Mouse (Mus musculus) splenic B cell, adult 2 months (primary cell): ENCODE measurements around the gene Gipr.
"Not testable (repeated sequence)": the region's sequence is repeated elsewhere in the genome, so short reads cannot be mapped to it uniquely, and the experiment has no call there.

ENCODE experiments used
- DNase-seq: peaks from one replicate; pipeline ENCODE4 v3.0.0-alpha.2; 2011; ENCODE audit warnings: low read depth, low spot score
- H3K27me3 ChIP-seq: 2 replicates; pipeline ENCODE4 v1.6.1; 2012; ENCODE audit warnings: mild to moderate bottlenecking, low read length, moderate library complexity, mixed read lengths; ENCODE audit not compliant: control insufficient read depth, poor library complexity, insufficient read depth, severe bottlenecking
- H3K36me3 ChIP-seq: 2 replicates; pipeline ENCODE4 v1.6.1; 2012; ENCODE audit warnings: mild to moderate bottlenecking, low read length, moderate library complexity, mixed read lengths; ENCODE audit not compliant: control insufficient read depth, poor library complexity, insufficient read depth, severe bottlenecking

The Gipr gene

DNA sequence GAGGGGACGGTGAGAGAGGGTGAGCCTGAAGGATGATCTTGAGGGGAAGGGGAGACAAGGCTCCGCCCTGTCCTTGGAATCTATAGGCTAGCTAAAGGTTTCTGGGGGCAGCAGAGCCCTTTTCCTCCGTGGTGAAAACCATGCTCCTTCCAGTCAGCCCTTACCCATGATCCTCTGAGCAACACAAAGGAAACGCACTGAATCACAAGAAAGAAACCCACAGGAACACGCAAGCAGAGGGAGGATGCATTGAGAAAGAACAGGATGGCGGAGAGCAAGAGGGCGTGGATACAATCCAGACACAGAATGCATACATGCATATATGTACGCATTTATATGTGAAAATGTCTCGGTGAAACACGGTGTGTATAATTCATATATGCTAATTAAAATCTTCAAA lies 3.6 kb upstream of the Gipr start:
- H3K27me3 ChIP-seq: no peaks in the 10 kb centered on the region; the same call in 1 of the 2 replicates
- DNase-seq: no peak
- no peaks in the 10 kb centered on the region for H3K36me3 ChIP-seq

DNA sequence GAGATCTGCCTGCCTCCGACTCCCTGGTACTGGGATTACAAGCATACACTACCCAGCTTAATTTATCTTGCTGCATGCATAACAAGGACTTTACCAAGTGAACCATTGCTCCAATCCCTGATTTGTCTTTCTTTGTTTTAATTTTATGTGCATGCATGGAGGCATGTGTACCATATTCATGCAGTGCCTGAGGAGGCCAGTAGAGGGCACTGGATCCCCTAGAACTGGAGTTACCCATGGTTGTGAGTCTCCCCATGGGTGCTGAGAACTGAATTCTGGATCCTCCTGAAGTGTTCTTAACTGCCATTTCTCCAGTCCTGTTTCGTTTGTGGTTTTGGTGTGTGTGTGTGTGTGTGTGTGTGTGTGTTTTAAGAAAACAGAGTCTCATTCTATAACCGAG lies 1.1 kb upstream of the Gipr start:
- Histone ChIP-seq H3K36me3 (no peaks in the 10 kb centered on the region), H3K27me3 (no peaks in the 10 kb centered on the region; the same call in none of the 2 replicates)
- no peak for DNase-seq

DNA sequence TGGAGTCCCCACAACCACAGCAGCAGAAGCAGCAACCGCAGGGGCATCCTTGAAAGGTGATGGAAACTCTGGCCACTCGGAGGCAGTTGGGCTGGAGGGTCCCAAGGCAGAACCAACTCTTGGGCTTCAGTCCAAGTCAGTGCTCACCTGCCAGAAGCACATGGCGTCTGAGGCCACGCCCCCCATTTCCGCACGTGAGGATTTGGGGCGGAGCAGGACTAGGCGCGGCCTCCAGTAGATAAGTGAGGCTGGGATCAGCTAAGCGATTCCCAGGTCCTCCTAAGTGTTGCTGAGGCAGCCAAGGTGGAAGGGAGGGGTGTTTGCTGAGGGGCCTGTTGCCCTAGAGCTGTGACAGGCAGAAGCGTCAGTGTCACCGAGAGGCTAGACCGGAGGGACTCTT lies 949 bp downstream of the Gipr start:
- Histone ChIP-seq H3K27me3 (no peaks in the 10 kb centered on the region; the same call in 1 of the 2 replicates), H3K36me3 (no peaks in the 10 kb centered on the region)
- DNase-seq: peak; percentile 64

DNA sequence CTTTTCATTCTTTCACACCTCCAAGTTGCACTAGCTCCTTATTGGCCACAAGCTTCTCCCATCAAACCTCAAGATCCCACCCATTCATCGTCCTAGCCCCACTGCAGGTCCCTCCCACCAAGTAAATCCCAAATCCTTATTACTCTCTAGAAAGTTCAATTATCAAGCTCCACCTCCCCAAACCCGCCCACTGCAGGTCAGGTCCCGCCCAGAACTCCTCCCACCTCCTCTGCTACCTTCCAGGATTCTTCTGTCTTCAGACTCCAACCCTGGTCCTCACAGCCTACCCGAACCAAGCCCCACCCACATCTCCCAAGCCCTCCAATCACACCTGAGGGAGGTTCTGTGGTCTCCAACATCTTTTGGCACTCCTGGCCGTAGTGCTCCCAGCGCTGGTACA lies 1.7 kb downstream of the Gipr start:
- no peak for DNase-seq
- H3K27me3 ChIP-seq: no peaks in the 10 kb centered on the region; the same call in 1 of the 2 replicates
- no peaks in the 10 kb centered on the region for H3K36me3 ChIP-seq

DNA sequence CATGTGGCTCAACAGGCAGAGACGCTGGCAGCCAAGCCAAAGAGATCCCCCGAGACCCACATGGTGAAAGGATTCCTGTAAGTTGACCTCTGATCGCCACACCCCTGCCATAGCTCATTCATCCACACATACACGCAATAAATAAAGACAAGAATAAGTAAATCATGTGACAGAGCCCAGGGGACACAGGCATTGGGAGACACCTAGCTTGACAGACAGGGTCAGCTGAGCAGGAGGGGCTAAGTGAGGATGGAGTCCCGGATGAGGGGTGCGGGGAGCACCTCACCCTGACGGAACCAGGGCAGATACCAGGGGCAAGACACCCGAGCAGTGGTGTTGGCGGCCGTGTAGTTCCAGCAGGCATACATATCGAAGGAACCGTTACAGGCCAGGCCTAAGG lies 2.2 kb downstream of the Gipr start:
- no peaks in the 10 kb centered on the region; the same call in 1 of the 2 replicates for H3K27me3 ChIP-seq
- no peak for DNase-seq
- H3K36me3 ChIP-seq: no peaks in the 10 kb centered on the region

DNA sequence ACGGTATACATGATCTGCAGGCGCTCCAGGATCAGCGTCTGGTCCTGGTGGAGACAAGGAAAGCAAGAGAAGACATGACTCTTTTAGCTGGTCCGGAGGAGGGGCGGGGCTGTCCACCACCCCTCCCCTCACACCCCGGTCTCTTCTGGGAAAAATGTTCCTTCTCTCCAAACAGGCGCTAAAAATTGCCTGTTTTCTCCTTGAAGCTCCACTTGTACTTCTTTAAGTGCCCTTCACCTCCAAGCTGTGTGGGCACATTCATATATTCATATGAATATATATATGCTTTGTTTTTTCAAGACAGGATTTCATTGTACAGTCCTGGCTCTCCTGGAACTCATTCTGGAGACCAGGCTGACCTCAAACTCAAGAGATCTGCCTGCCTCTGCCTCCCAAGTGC lies 3.0 kb downstream of the Gipr start:
- no peaks in the 10 kb centered on the region; the same call in 1 of the 2 replicates for H3K27me3 ChIP-seq
- DNase-seq: no peak
- no peaks in the 10 kb centered on the region for H3K36me3 ChIP-seq

DNA sequence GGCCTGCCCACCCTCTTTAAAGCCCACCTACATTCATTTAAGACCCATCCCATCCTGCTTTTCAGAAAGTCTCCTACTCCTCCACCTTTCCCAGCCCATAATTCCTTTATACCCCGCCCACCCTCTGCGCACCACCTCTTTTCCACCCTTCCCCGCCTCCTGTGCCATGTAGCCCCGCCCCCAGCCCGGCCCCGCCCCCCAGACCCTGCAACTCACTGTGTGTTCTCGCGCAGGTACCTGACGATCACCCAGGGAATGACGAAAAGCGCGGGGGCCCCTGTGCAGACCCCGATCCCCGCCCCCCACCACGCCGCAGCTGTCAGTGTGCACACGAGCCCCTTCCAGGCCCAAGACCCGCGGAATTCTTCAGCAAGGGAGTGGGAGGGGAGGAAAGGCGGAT lies 5.8 kb downstream of the Gipr start:
- Histone ChIP-seq H3K36me3 (no peaks in the 10 kb centered on the region; the same call in 1 of the 2 replicates), H3K27me3 (no peaks in the 10 kb centered on the region; the same call in 1 of the 2 replicates)
- DNase-seq: no peak

DNA sequence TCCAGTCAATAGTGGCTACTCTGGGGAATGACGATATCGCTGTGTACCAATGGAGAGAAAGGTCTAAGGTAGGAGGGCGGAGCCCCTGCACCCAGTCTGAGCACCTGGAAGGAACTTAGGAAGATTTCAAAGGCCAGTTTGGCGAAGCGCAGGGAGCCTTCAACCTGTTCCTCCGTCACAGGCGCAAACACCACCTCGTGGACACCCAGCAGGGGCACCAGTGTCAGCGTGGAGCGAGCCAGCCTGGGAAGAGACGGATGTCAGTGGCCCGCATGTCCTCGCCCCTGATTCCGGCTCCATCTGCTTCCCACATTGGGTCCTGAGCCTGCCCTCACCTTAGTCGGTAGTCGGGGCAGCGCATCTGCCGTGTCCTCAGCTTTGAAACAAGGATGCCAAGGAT lies 6.5 kb downstream of the Gipr start:
- Histone ChIP-seq H3K36me3 (no peaks in the 10 kb centered on the region; the same call in 1 of the 2 replicates), H3K27me3 (no peaks in the 10 kb centered on the region; the same call in 1 of the 2 replicates)
- no peak for DNase-seq

DNA sequence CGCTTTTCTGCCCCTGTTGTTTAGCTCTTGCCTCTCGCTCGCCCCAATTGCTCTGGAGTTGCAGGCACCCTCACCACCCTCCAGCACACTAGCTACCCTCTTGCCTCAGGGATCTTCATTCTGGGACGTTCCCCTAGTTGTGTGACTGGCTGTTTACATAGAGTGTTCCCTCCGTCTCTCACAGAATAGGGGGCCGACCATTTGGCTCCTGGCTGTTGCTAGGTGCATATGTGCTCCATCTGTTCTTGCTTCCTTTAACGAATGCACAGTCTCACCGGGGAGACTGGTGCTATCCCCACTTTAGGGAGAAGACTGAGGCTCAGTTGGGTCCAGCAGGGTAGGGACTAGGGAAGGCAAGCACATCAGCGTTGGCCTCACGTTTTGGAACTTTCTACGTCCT lies 7.3 kb downstream of the Gipr start:
- Histone ChIP-seq H3K36me3 (no peaks in the 10 kb centered on the region; the same call in 1 of the 2 replicates), H3K27me3 (no peaks in the 10 kb centered on the region)
- DNase-seq: no peak

DNA sequence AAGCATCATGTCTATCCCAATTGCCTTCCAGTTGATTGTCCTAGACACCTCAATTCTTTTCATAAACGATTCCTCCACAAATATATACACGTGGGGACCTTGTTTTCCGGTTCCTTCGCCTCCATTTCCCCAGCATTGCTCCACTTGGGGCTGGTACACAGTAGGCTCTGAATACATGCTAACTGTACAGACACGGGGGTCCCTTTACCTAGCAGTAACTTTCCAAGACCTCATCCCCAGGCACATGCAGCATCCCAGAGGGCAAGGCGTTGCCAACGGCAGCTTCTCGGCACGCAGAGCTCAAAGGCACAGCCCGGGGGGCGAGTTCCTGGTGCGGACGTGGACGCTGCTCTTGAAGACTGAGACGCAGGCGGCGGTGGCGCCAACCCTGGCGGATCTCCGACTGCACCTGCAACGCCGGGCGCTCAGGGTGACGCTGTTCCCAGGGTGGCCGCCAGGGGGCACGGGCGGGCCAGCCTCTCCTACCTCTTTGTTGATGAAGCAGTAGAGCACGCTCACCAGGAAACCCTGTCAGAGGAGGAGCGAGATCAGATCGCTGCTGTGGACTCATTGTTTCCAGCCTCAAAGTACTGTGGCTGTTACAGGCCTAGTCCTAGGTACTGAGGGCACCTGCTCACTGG lies 8.6 kb downstream of the Gipr start:
- Histone ChIP-seq H3K36me3 (no peaks in the 10 kb centered on the region; the same call in 1 of the 2 replicates), H3K27me3 (no peaks in the 10 kb centered on the region)
- peak; percentile 91 for DNase-seq

DNA sequence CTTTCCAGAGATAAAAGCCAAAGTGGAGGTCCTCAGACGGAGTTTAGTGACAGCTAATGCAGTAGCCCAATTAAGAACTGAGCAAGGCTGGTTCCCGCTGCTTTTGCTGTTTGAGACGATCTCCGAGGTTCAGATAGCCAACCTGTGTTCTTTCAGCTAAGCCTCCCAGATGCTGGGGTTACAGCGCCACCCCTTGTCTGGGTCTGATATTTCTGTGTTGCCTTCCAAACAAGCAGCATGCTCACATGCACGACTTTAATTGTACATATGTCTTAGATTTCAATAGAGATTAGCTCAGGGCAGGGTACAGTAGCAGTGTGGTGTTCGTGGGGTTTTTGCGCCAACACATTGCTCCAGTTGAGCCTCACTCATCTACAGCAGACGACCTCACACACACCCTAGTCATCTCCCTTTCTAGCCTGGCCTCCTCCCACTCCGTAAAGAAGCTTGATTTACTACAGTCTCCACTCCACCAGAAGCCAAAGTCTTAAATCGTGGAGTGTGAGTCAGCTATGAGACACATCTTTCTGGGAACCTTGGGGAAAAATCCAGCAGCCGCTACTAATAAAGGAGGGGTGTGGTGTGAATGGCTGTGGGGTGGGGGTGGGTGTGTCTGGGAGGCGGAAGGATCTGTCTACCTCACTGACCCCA lies 10.0 kb downstream of the Gipr start:
- Histone ChIP-seq H3K27me3 (no peaks in the 10 kb centered on the region), H3K36me3 (no peaks in the 10 kb centered on the region; the same call in 1 of the 2 replicates)
- DNase-seq: no peak

DNA sequence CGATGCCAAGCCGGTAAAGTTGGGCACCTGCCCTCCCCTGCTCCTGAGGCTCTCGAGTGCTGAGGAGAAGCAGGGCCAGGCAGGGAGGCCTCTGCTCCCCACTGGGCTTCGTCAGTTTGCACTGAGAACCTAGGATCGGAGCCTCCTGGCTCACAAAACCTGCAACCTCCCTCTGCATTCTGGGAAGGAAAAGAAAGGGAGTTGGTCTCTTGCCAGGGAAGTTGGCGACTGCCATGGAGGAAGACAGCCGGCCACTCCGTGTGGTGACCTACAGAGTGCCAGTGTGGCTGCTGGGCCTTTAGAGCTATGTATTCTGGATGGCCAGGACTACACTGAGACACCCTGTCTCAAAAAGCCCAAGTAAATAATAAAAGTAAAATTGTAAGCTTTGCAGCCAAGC lies 11.1 kb downstream of the Gipr start:
- no peaks in the 10 kb centered on the region; the same call in 1 of the 2 replicates for H3K36me3 ChIP-seq
- no peak for DNase-seq
- H3K27me3 ChIP-seq: no peaks in the 10 kb centered on the region

DNA sequence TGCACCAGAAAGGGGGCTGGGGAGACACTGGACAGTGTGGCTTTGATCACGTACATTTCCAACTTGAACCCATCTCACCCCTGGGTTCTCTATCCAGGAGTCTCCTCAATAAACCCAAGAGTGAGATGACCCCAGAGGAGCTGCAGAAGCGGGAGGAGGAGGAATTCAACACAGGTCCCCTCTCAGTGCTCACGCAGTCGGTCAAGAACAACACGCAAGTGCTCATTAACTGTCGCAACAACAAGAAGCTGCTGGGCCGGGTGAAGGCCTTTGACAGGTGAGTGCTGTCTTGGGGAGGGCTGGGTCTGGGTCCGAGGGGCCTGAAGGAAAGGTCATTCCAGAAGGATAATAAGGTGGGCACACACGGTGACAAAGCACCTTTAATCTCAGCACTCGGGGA lies 14.8 kb downstream of the Gipr start:
- not testable (repeated sequence) for H3K36me3 ChIP-seq, DNase-seq, H3K27me3 ChIP-seq

DNA sequence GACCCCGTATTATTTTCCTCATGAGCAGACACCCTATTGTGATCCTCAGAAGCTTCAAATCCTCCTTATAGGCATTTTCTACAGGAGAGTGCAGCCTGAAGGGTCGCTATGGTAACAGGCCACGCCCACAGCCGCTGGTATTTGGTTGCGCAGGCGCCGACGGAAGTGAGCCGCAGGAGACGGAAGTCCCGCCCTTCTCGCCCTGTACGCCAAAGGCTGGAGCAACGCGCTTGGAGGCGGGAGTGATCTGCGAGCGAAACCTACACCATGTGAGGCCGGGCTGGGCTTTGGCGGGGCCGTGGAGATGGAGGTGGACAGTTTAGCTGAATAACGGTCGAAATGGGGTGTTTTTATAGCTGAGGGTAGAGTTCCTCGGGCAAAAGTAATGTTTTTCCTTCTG lies 16.3 kb downstream of the Gipr start, which contains the start of gene Snrpd2:
Gene Snrpd2, plus strand, starts transcription at position 97 of the 400 bp plus-strand sequence.
- peak; percentile 98 for DNase-seq
- H3K36me3 ChIP-seq: no peaks in the 10 kb centered on the region; the same call in 1 of the 2 replicates
- H3K27me3 ChIP-seq: no peaks in the 10 kb centered on the region

DNA sequence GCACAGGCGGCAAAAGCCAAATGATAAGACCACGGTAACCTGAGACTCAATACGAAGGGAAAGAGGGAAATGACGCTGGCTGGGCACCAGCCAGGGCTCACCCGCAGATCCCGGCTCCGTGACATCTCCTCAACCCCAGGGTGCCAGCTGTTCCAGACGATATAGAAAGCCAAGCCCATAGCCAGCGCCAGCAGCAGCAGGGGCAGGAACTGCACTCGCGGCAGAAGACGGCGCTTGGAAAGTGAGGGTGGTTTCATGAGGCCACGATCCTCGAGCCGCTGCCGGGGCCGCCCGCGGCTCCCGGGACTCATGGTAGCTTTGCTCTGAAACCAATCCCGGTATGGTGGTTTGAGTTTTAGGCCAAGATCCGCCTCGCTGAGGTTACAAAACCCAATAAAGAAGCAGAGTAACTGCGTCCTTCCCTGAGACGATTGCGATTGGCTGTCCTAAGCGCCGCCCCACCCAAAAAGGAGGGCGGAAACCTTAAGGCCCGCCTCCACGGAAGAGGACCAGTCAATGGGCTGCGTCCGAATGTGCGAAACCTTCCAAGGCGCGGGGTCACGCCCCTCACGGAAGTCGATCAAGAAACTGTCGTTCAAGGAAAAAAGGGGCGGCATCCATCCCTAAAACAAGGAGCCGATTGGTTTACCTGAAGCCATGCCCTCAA lies 16.9 kb downstream of the Gipr start, which contains the start of gene Qpctl:
Gene Qpctl, minus strand, starts transcription at position 417 of the 667 bp plus-strand sequence.
- H3K27me3 ChIP-seq: no peaks in the 10 kb centered on the region
- peak; percentile 99 for DNase-seq
- no peaks in the 10 kb centered on the region; the same call in 1 of the 2 replicates for H3K36me3 ChIP-seq
